Mouse (Mus musculus) stomach, embryonic 14.5 days (tissue): Measurements from ENCODE around the gene Thegl. TPM values are rescaled to one million over a fixed set of nuclear protein-coding genes. Genes with fewer than 3 reads are reported as not detected.

Experiments used
- ATAC-seq: fragments of 200-750 bp; cut with Nextera tagmentation; 2 replicates; pipeline ENCODE4 v1.8.0; 2017; ENCODE audit warnings: low read depth, moderate TSS enrichment; ENCODE audit not compliant: insufficient number of reproducible peaks, insufficient read depth, low FRiP score
- H3K27ac ChIP-seq: fragments of 300-500 bp; sonication (generic); 2 replicates; pipeline ENCODE4 v1.5.1; 2014; ENCODE audit warnings: mild to moderate bottlenecking, low read length, moderate library complexity, mixed read lengths
- H3K27me3 ChIP-seq: fragments of 300-500 bp; sonication (generic); 2 replicates; pipeline ENCODE4 v1.6.1; 2014; ENCODE audit warnings: low read length, control low read depth, mixed read lengths; ENCODE audit not compliant: control insufficient read depth, insufficient read depth
- H3K36me3 ChIP-seq: fragments of 300-500 bp; sonication (generic); 2 replicates; pipeline ENCODE4 v1.6.1; 2014; ENCODE audit warnings: mild to moderate bottlenecking, control low read depth, low read length, moderate library complexity, mixed read lengths; ENCODE audit not compliant: control insufficient read depth, insufficient read depth
- H3K4me1 ChIP-seq: fragments of 300-500 bp; sonication (generic); 2 replicates; pipeline ENCODE4 v1.6.1; 2014; ENCODE audit warnings: low read length, control low read depth, mixed read lengths; ENCODE audit not compliant: control insufficient read depth, insufficient read depth
- H3K4me2 ChIP-seq: fragments of 300-500 bp; sonication (generic); replicated peaks from 2 replicates; pipeline ENCODE4 v1.6.1; 2014; ENCODE audit warnings: low read depth, low read length, control low read depth
- H3K4me3 ChIP-seq: fragments of 300-500 bp; sonication (generic); 2 replicates; pipeline ENCODE4 v1.5.1; 2014; ENCODE audit warnings: low read depth, low read length, control low read depth
- H3K9ac ChIP-seq: fragments of 300-500 bp; sonication (generic); replicated peaks from 2 replicates; pipeline ENCODE4 v1.6.1; 2014; ENCODE audit warnings: low read depth, mild to moderate bottlenecking, control low read depth, low read length, moderate library complexity, mixed read lengths
- H3K9me3 ChIP-seq: fragments of 300-500 bp; sonication (generic); 2 replicates; pipeline ENCODE4 v1.6.1; 2016; ENCODE audit warnings: low read depth, low read length, control low read depth; ENCODE audit not compliant: control insufficient read depth
- WGBS: fragments of 180-500 bp; shearing (Covaris S2); extraction: QIAGEN DNeasy Blood & Tissue Kit; methylation state at CpG from one replicate; pipeline ENCODE4 v1.1.7; 2014; 5-methylcytosine and 5-hydroxymethylcytosine counted together
- polyA plus RNA-seq: library from polyadenylated mRNA; unstranded; fragments of >200 nt; fragmentation: Nextera tagmentation; extraction: Ambion mirVana; gene quantifications from 2 replicates; pipeline ENCODE4 v1.2.1, GENCODE M21; 2014

The Thegl gene
- polyA plus RNA-seq, 1 experiment from 2014 or later = 0.14 TPM

DNA sequence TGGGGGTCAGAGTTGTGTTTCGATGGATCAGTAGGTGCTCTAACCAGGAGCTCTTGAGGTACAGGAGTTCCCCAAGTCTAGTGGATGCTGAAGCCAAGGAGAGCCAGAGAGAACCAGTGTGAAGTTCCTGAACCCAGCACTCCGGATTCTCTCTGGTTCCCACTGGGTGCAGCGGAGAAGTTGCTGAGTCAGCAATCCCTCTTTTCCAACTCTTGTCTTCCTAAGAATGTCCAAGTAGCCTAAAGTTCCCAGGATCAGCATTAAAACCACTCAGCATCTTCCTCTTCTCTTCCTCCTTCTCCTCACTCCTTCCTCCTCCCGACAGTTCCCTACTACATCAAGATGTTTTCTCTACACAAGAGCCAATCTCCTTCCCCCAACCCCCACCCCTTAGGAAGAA lies 68.6 kb downstream of the Thegl start:
- 87% methylated on average over 4 of the region's 4 CpGs for WGBS
- ATAC-seq = no peak
- no peaks in the 10 kb centered on the region for H3K36me3 ChIP-seq
- H3K27ac ChIP-seq = no peak overlapping the region
- no peak overlapping the region for H3K4me3 ChIP-seq
- no peak overlapping the region for H3K9ac ChIP-seq
- no peaks in the 10 kb centered on the region for H3K4me1 ChIP-seq
- H3K27me3 ChIP-seq = no peaks in the 10 kb centered on the region
- no peak overlapping the region for H3K4me2 ChIP-seq
- H3K9me3 ChIP-seq = no peaks in the 10 kb centered on the region

DNA sequence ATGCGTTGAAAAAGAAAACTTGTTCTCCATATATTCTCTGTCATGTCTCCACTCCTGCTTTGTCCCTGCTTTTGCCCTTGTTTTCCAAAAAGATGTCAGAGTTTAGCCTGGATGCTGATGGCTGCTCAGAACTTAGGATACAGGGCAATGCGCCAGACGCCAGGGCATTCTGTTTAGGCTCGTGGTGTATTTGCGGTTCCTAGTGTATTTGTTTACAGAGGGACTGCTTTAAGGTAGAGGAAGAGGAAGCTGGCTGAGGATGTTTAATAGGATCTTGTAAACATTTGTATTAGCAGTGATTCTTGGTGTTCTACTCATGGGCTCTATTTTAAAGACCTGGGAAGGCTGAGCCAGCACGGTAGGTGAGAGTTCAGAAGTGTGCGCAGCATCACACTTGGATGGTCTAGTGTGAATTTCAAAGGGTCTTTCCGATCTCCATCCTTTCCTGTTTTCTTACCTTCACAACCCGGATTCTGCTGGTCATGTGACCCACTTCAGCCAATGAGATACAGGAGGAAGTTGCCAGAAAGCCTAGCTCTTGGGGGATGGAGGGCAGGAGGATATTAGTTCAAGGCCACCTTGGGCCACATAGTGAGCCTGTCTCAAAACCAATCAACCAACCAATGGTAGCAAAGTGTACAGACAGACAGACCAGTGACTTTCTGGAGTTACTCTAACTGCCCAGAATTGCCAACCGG lies 70.1 kb downstream of the Thegl start:
- no peaks in the 10 kb centered on the region for H3K27me3 ChIP-seq
- no peak overlapping the region for H3K27ac ChIP-seq
- no peak overlapping the region for H3K4me2 ChIP-seq
- no peaks in the 10 kb centered on the region for H3K36me3 ChIP-seq
- no peak overlapping the region for H3K4me3 ChIP-seq
- 70% methylated on average over 10 of the region's 10 CpGs for WGBS
- no peaks in the 10 kb centered on the region for H3K9me3 ChIP-seq
- ATAC-seq = no peak
- H3K9ac ChIP-seq = no peak overlapping the region
- no peaks in the 10 kb centered on the region for H3K4me1 ChIP-seq

GRCm38 (mm10) chr5:77086541-77086940 lies 70.7 kb downstream of the Thegl start:
- H3K36me3 ChIP-seq = no peaks in the 10 kb centered on the region
- no peak for ATAC-seq
- no peaks in the 10 kb centered on the region for H3K4me1 ChIP-seq
- 85% methylated on average over 7 of the region's 7 CpGs for WGBS
- H3K9me3 ChIP-seq = no peaks in the 10 kb centered on the region
- no peaks in the 10 kb centered on the region for H3K27me3 ChIP-seq
- no peak overlapping the region for H3K4me2 ChIP-seq
- H3K27ac ChIP-seq = no peak overlapping the region
- H3K4me3 ChIP-seq = no peak overlapping the region
- H3K9ac ChIP-seq = no peak overlapping the region

GRCm38 (mm10) chr5:77087122-77087521 lies 71.3 kb downstream of the Thegl start:
- Histone ChIP-seq H3K27me3 (no peaks in the 10 kb centered on the region), H3K9me3 (no peaks in the 10 kb centered on the region), H3K9ac (no peak overlapping the region), H3K4me2 (no peak overlapping the region), H3K4me3 (no peak overlapping the region), H3K4me1 (no peaks in the 10 kb centered on the region), H3K36me3 (no peaks in the 10 kb centered on the region), H3K27ac (no peak overlapping the region)
- 82% methylated on average over 3 of the region's 3 CpGs for WGBS
- no peak for ATAC-seq

- WGBS = 50% methylated on average over 1 of the region's 1 CpGs
- Histone ChIP-seq H3K4me1 (no peaks in the 10 kb centered on the region), H3K36me3 (no peaks in the 10 kb centered on the region), H3K27ac (no peak overlapping the region), H3K27me3 (no peaks in the 10 kb centered on the region), H3K4me3 (no peak overlapping the region), H3K9me3 (no peaks in the 10 kb centered on the region), H3K4me2 (no peak overlapping the region), H3K9ac (no peak overlapping the region)
- no peak for ATAC-seq
These were observed 73.5 kb downstream of the Thegl start for GRCm38 (mm10) chr5:77089294-77089693.

DNA sequence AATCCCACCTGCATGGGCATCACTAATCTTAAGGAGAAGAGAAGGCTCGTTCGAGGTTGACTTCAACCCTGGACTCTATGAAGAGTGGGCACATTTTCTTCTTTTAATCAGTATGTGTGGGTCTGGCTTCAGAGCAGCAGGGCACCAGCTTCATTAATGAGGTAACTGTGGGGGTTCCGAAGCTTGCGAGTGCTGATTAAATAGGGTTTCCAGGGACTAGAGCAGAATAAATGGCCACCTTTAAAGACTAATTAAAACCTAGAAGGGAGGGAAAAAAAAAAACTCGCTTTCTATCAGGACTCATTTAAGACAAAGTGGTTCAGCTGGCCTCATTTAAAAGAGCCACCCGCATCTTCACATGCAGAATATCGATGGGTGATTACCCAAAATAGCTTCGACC lies 74.1 kb downstream of the Thegl start:
- Histone ChIP-seq H3K4me3 (no peak overlapping the region), H3K4me2 (no peak overlapping the region), H3K36me3 (no peaks in the 10 kb centered on the region), H3K9me3 (no peaks in the 10 kb centered on the region), H3K4me1 (no peaks in the 10 kb centered on the region), H3K9ac (no peak overlapping the region), H3K27ac (no peak overlapping the region), H3K27me3 (no peaks in the 10 kb centered on the region)
- no peak for ATAC-seq
- WGBS = 84% methylated on average over 8 of the region's 8 CpGs

- Histone ChIP-seq H3K4me1 (no peaks in the 10 kb centered on the region), H3K9ac (no peak overlapping the region), H3K9me3 (no peaks in the 10 kb centered on the region), H3K4me3 (no peak overlapping the region), H3K27me3 (no peaks in the 10 kb centered on the region), H3K36me3 (no peaks in the 10 kb centered on the region), H3K4me2 (no peak overlapping the region), H3K27ac (no peak overlapping the region)
- 71% methylated on average over 5 of the region's 5 CpGs for WGBS
- no peak for ATAC-seq
These were observed 74.8 kb downstream of the Thegl start for GRCm38 (mm10) chr5:77090521-77091096.

- Histone ChIP-seq H3K9me3 (no peaks in the 10 kb centered on the region), H3K27me3 (no peaks in the 10 kb centered on the region), H3K36me3 (no peaks in the 10 kb centered on the region), H3K4me3 (no peak overlapping the region), H3K27ac (no peak overlapping the region), H3K4me1 (no peaks in the 10 kb centered on the region), H3K9ac (no peak overlapping the region), H3K4me2 (no peak overlapping the region)
- 75% methylated on average over 3 of the region's 3 CpGs for WGBS
- ATAC-seq = no peak
These were observed 76.1 kb downstream of the Thegl start for GRCm38 (mm10) chr5:77091923-77092322.

DNA sequence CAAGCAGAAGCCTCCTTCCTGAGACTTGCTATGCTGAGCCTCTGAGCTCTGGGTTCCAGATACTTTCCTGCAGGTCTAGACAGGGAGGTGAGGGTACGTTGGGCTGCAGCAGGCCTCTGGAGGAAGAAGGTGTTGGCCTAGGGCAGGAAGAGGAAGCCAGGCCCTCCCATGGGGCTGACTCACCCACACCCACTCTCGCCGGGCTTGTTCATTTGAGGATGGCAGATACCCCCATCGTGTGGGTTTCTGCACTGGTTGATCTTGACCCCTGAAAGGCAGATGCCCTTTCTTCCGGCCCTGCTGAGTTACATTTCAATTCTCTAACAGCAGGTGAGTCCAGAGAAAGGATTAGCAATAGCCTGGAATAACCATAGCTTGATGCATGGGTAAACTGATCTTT lies 76.7 kb downstream of the Thegl start:
- H3K36me3 ChIP-seq = no peaks in the 10 kb centered on the region
- H3K4me2 ChIP-seq = no peak overlapping the region
- no peak overlapping the region for H3K27ac ChIP-seq
- ATAC-seq = no peak
- H3K9ac ChIP-seq = no peak overlapping the region
- 76% methylated on average over 5 of the region's 5 CpGs for WGBS
- H3K27me3 ChIP-seq = no peaks in the 10 kb centered on the region
- no peak overlapping the region for H3K4me3 ChIP-seq
- H3K9me3 ChIP-seq = no peaks in the 10 kb centered on the region
- H3K4me1 ChIP-seq = no peaks in the 10 kb centered on the region
